Mouse (Mus musculus): ENCODE measurements around the gene Slc39a3. TPM values are rescaled to one million over a fixed set of nuclear protein-coding genes. Genes with fewer than 3 reads are reported as not detected.
"Not testable (repeated sequence)": the region's sequence is repeated elsewhere in the genome, so short reads cannot be mapped to it uniquely, and the experiment has no call there.

The Slc39a3 gene
- polyA plus RNA-seq, 1 experiment: 26.3 TPM

DNA sequence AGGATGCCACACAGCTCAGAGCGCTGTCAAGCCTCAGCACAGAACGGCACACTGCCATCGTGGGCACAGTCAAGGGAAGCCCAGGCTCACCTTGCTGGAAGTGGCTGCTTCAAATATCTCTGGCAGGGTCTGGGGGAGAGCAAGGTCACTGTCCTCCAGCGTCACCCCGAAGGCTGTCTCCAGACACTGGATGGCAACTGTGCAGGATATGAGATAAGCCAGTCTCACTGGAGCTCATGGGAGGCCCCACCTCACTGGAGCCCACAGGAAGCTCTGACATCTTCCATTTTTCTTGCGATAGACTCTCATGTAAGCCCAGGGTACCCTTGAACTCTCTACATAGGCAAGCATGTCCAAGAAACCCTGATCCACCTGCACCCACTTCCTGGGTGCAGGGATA is 13.9 kb upstream of the Slc39a3 start:
- DNase-seq (ENCODE audit: low read depth, low spot score): no peak

DNA sequence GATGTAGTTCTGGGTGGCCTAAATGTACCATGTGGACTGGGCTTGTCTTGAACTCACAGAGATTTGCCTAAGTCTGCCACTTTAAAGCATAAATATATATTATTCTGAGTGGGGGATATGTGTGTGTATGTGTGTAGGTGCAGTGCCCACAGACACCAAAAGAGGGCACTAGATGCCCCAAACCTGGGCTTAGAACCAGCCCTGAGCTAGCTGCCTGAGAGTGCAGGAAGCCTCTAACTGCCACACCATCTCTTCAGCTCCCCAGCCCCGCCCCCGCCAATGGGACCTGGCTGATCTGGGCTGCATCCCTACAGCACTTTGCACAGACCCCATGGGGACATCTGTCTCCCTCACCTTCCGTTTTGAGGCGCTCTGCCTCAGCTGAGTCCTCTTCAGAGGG is 13.4 kb upstream of the Slc39a3 start:
- WGBS: 94% methylated on average over 4 of the region's 4 CpGs
- no peak for DNase-seq (ENCODE audit: low read depth, low spot score)

More for the DNA sequence above, 13.9 kb upstream of the Slc39a3 start:
- WGBS: 94% methylated on average over 6 of the region's 6 CpGs

DNA sequence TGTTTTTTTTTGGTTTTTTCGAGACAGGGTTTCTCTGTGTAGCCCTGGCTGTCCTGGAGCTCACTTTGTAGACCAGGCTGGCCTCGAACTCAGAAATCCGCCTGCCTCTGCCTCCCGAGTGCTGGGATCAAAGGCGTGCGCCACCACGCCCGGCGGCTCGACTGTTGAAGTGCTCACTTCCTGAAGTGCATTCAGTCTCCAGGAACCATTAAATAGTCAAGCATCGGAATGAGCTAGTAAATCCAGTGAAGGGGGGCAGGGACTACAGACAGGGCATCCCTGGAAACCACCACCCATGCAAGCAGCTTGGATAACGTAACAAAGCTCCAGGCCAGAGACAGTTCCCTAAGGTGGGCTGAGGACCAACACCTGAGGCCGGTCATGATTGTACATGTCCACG is 8.0 kb upstream of the Slc39a3 start:
- DNase-seq (ENCODE audit: low read depth, low spot score): not testable (repeated sequence)
- 81% methylated on average over 14 of the region's 14 CpGs for WGBS

DNA sequence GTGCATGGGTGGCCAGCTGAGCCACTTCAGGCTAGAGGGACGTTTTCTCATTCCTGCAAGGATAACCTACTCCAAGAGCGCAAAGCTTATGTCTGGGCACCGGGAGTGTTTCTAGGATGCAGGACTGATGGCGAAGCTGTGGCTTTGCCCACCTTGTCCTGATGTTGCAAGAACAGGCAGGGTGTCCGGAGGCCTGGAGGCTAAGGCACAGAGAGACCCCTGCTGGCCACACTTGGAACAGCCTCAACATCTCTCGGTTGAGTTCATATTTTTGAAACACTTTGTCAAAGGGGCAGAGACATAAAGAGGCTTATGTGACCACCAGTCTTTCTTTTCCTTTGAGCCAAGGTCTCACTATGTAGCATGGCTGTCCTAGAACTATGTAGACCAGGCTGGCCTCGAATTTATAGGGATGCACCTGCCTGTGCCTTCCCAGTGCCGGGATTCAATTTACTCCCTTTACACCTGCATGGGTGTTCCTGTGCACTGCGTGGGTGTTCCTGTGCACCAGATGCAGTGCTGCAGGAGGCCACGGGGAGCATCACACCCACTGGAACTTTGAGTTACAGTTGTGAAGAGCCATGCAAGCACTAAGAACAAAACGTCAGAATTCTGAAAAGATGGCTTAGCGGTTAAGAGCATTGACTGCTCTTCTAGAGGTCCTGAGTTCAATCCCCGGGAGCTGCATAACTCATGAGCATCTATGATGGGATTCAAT is 4.4 kb upstream of the Slc39a3 start:
- 25% methylated on average over 13 of the region's 13 CpGs for WGBS
- no peak for DNase-seq (ENCODE audit: low read depth, low spot score)

DNA sequence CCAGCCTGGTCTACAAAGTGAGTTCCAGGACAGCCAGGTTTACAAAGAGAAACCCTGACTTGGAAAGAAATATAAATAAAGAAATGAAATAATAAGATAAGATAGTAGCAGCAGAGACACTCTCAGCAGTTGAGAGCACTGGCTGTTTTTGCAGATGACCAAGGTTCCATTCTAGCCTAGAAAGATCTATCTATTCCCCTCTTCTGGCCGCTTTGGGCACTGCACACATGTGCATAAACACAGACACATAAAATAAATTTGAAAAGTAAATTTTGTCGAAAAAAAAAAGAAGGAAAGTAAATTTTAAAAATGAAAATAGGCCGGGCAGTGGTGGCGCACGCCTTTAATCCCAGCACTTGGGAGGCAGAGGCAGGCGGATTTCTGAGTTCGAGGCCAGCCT is 975 bp downstream of the Slc39a3 start:
- 76% methylated on average over 7 of the region's 7 CpGs for WGBS
- DNase-seq (ENCODE audit: low read depth, low spot score): no peak

DNA sequence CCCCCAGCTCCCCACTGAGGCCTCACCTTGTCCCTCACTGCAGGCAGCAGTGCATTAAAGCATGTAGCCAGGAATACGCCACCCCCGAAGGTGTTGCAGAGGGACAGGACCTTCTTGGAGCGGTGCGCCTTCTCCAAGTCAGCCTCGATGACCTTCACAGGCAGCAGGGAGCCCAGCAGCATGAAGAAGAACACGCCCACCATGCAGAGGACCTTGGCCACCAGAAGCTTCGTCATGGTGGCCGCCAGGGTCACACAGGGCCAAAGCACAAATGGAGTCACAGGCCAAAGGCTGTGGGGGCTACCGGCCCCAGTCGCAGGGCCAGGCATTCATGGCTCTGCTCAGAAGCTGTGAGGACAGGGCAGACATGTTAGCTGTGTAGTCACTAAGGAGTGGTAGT is 3.6 kb downstream of the Slc39a3 start:
- no peak for DNase-seq (ENCODE audit: low read depth, low spot score)
- 81% methylated on average over 10 of the region's 10 CpGs for WGBS

DNA sequence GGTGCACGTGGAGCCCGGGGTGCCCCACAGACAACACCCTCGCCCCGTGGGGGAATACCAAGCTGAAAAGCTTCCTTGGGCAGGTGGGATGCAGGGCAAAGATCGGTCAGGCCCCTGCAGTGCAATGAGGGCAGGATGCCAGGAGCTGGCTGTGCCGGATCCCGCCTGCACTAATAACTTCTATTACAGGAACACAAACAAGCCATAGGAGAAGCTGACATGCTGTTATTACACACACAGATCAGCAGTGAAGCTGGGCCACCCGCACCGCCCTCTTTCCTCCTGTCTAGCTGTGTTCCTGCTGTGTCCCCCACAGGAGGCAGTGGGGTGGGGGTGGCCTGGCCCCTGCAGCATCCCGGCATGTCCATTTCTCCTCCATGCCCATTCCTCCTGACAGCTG is 8.2 kb downstream of the Slc39a3 start:
- WGBS: 51% methylated on average over 10 of the region's 10 CpGs
- DNase-seq (ENCODE audit: low read depth, low spot score): no peak

DNA sequence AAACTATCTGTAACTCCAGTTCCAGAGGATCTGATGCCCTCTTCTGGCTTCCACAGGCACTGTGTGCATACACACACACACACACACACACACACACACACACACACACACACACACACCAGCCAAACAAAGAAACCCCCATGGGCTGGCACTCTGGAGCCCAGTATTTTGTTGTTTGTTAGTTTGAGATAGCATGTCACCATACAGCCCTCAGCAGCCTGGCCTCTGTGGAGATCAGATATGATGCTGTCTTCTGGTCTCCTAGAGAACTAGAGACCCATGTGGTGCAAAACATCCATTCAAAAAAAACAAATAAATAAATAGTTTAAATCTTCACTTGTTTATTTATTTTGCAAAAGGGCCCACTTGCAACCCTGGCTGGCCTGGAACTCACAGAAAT is 9.0 kb downstream of the Slc39a3 start:
- no peak for DNase-seq (ENCODE audit: low read depth, low spot score)

- WGBS: 46% methylated on average over 4 of the region's 4 CpGs
- DNase-seq (ENCODE audit: low read depth, low spot score): no peak
Observed at GRCm38 (mm10) chr10:81027331-81027730, 9.9 kb downstream of the Slc39a3 start.

GRCm38 (mm10) chr10:81026857-81027256 is 10.4 kb downstream of the Slc39a3 start:
- no peak for DNase-seq (ENCODE audit: low read depth, low spot score)
- 91% methylated on average over 5 of the region's 5 CpGs for WGBS

DNA sequence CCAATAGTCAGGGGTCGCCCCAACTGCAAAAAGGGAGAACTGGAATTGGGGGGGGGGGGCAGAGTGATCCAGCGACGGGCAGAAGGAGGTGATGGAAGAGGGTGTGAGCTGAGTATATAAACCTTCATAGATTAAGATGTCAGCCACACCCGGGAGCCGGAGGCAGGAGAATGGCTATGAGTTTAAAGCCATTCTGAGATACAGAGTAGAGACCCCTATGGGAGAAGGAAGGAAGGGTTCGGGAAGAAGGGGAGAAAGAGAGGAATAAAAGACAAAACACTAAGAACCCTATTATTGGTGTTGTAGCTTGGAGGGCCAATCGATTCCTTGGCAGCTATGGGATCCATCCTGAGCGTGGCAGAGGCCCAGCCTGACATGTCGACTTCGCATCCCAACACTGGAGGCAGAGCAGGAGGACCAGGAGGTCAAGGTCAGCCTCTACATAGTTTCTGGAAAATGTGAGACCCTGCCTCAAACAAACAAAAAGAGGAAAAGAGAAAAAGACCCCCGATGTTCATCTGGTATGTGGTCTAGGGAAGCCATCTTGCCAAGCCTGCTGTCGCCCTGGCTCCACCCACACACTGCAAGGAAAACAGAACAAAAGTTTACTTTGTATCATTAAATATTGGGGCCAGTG is 11.5 kb downstream of the Slc39a3 start, which contains the start of gene Diras1:
Gene Diras1, minus strand, starts transcription at position 24 of the 637 bp plus-strand sequence.
- no peak for DNase-seq (ENCODE audit: low read depth, low spot score)
- 44% methylated on average over 12 of the region's 12 CpGs for WGBS

GRCm38 (mm10) chr10:81025047-81025621 is 12.1 kb downstream of the Slc39a3 start:
- no peak for DNase-seq (ENCODE audit: low read depth, low spot score)
- 2% methylated on average over 38 of the region's 43 CpGs for WGBS

DNA sequence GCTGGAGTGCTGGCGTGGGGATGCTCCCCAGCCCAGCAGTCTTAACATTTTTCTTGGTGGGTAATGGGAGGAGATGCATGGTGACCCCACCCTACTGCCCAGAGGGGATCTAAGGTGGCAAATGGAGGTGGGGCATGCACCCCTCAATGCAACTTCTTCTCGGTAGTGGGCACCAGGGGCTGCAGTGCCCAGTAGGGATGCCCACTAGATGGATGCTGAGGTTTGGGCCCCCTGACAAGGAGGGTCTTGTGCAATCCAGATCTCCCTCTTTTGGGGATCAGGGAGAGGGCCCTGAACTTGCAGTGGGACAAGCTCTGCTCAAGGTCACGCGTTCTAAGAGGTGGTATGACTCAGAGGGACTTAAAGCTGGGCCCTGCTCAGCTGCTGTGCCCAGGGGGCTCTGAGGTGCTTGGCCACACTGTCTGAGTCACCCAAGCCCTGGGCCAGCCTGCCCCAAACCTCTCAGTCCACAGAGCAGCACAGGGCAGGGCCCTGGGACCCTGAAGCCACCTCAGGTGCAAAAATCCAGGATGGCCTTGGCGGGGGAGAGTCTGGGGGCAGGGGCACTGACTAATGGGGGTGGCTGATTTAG is 12.8 kb downstream of the Slc39a3 start:
- WGBS: 67% methylated on average over 5 of the region's 5 CpGs
- no peak for DNase-seq (ENCODE audit: low read depth, low spot score)

DNA sequence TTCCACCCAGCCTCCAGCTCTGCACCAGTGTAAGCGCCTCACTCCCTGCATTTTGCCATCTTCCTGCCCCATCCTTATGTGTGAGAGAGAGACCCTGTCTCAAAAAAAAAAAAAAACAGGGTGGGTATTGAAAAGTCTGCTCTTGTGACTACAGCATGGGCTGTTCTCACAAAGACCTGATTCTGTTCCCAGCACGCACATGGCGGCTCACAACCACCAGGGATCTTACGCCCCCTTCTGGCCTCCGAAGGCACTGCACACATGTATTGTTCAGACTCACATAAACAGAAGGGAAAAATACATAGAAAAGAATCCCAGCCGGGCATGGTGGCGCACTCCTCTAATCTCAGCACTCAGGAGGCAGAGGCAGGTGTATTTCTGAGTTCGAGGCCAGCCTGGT is 14.5 kb downstream of the Slc39a3 start:
- DNase-seq (ENCODE audit: low read depth, low spot score): no peak
- WGBS: 61% methylated on average over 8 of the region's 8 CpGs

GRCm38 (mm10) chr10:81021547-81022110 is 15.6 kb downstream of the Slc39a3 start:
- 13% methylated on average over 26 of the region's 26 CpGs for WGBS
- DNase-seq (ENCODE audit: low read depth, low spot score): no peak

- 59% methylated on average over 2 of the region's 2 CpGs for WGBS
- DNase-seq (ENCODE audit: low read depth, low spot score): no peak
Observed at GRCm38 (mm10) chr10:81020207-81020606, 17.0 kb downstream of the Slc39a3 start.

DNA sequence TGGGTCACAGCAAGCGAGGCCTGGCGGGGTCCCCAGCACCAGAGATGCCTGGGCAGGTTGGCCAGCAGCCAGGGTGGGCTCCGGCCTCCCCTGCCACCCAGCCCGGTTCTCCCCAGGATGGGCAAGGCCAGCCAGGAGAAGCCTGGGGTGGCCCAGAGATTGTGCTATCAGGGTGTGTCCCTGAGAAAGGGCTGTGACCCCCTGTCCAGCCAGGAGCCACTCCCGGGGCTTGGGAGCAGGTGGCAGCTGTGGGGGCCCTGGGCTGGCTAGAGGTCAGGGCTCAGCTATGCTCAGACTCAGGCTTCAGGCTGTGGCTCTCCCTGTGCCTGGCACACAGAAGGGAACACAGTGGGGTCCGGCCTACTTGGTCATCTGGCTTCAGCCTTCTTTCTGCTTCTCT is 17.5 kb downstream of the Slc39a3 start:
- no peak for DNase-seq (ENCODE audit: low read depth, low spot score)
- WGBS: 68% methylated on average over 6 of the region's 6 CpGs

DNA sequence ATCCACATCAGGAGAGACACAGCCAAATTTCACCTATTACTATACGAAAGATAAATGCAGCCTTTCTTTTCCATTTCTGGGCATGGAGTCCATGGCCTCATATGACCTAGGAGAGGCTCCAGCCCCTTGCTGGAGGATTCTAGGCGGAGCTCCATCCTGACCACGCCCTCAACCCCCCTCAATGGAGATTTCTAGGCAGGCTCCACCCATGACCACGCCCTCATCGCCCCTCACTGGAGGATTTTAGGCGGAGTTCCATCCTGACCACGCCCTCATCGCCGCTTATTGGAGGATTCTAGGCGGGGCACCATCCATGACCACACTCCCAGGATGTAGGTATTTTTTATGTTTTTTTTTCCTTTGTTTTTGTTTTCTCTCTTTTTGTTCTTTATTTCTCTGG is 18.9 kb downstream of the Slc39a3 start:
- WGBS: 45% methylated on average over 10 of the region's 10 CpGs
- no peak for DNase-seq (ENCODE audit: low read depth, low spot score)

- 5% methylated on average over 7 of the region's 7 CpGs for WGBS
- no peak for DNase-seq (ENCODE audit: low read depth, low spot score)
Observed at GRCm38 (mm10) chr10:81016645-81017044, 20.6 kb downstream of the Slc39a3 start.

- 86% methylated on average over 2 of the region's 2 CpGs for WGBS
- no peak for DNase-seq (ENCODE audit: low read depth, low spot score)
Observed at GRCm38 (mm10) chr10:81015666-81016065, 21.6 kb downstream of the Slc39a3 start.

Measured in large intestine, adult 2 months (tissue).